13 mouse cellular contexts compared by ENCODE assay signal in genomic region chr1:35673524-35673923, GRCm38 (mm10).
"Had no signal": no experiment of that assay in that cellular context is flagged by ENCODE, and none has a peak within 500 bp of the region (broad histone marks: within the 10 kb centered on the region; RNA-seq: fewer than 3 reads in every experiment).

No protein-coding gene starts in this region.

- H3K9me3 ChIP-seq: limb, embryonic 13.5 days; liver, embryonic 15.5 days; midbrain, embryonic 15.5 days; neural tube, embryonic 13.5 days; stomach, embryonic 15.5 days had no signal

- H3K9ac ChIP-seq: limb, embryonic 13.5 days; liver, embryonic 15.5 days; midbrain, embryonic 15.5 days; neural tube, embryonic 13.5 days; stomach, embryonic 15.5 days had no signal

- H3K4me2 ChIP-seq: limb, embryonic 13.5 days; liver, embryonic 15.5 days; midbrain, embryonic 15.5 days; neural tube, embryonic 13.5 days; stomach, embryonic 15.5 days had no signal

- ATAC-seq: lung, postnatal 0 days; midbrain, embryonic 15.5 days had no signal

- H3K27ac ChIP-seq: layer of hippocampus, adult 2 months; limb, embryonic 13.5 days; liver, embryonic 15.5 days; midbrain, embryonic 15.5 days; neural tube, embryonic 13.5 days; stomach, embryonic 15.5 days had no signal

- H3K27me3 ChIP-seq: limb, embryonic 13.5 days; liver, embryonic 15.5 days; midbrain, embryonic 15.5 days; neural tube, embryonic 13.5 days; stomach, embryonic 15.5 days had no signal

- H3K4me3 ChIP-seq: layer of hippocampus, adult 2 months; limb, embryonic 13.5 days; liver, embryonic 15.5 days; midbrain, embryonic 15.5 days; neural tube, embryonic 13.5 days; stomach, embryonic 15.5 days had no signal

- H3K36me3 ChIP-seq: limb, embryonic 13.5 days; liver, embryonic 15.5 days; midbrain, embryonic 15.5 days; neural tube, embryonic 13.5 days; stomach, embryonic 15.5 days had no signal

- DNase-seq: kidney, postnatal 10 days; kidney, postnatal 4 days; left cerebral cortex, postnatal 4 days; lung, adult 2 months; lung, postnatal 36 days; right cerebral cortex, postnatal 14 days had no signal

- H3K4me1 ChIP-seq: limb, embryonic 13.5 days; liver, embryonic 15.5 days; midbrain, embryonic 15.5 days; neural tube, embryonic 13.5 days; stomach, embryonic 15.5 days had no signal
